Comparison of ENCODE assay signal across 8 mouse cellular contexts in genomic region chr1:135146946-135147701, GRCm38 (mm10). TPM values are rescaled to one million over a fixed set of nuclear protein-coding genes. Genes with fewer than 3 reads are reported as not detected.
DNase-seq lines count a peak whose midpoint lies in the region; ATAC-seq lines count a peak whose summit lies in the region.

No protein-coding gene starts in this region.

- H3K27me3 ChIP-seq in forebrain, embryonic 11.5 days (ENCODE audit: control insufficient read depth, insufficient read depth, low read length), result no peaks in the 10 kb centered on the region
- peaks cover 22% of the 10 kb centered on the region for H3K27me3 ChIP-seq in heart, embryonic 16.5 days (ENCODE audit: control insufficient read depth, insufficient read depth, low read length)
- H3K27me3 ChIP-seq in liver, embryonic 15.5 days, result peaks cover 16% of the 10 kb centered on the region
- H3K27me3 ChIP-seq in stomach, embryonic 14.5 days (ENCODE audit: control insufficient read depth, insufficient read depth, low read length), result no peaks in the 10 kb centered on the region

- no peaks in the 10 kb centered on the region for H3K9me3 ChIP-seq in forebrain, embryonic 11.5 days (ENCODE audit: control insufficient read depth, low read length)
- no peaks in the 10 kb centered on the region for H3K9me3 ChIP-seq in heart, embryonic 16.5 days (replicated peaks; ENCODE audit: control insufficient read depth, low read length)
- H3K9me3 ChIP-seq in liver, embryonic 15.5 days (replicated peaks), result no peaks in the 10 kb centered on the region
- no peaks in the 10 kb centered on the region for H3K9me3 ChIP-seq in stomach, embryonic 14.5 days (ENCODE audit: control insufficient read depth, low read depth, low read length)

- peak overlapping the region; percentile 95 for H3K9ac ChIP-seq in forebrain, embryonic 11.5 days (ENCODE audit: low read length)
- peak overlapping the region; percentile 97 for H3K9ac ChIP-seq in heart, embryonic 16.5 days (ENCODE audit: low read length)
- H3K9ac ChIP-seq in liver, embryonic 15.5 days, result peak overlapping the region; percentile 83
- peak overlapping the region; percentile 95 for H3K9ac ChIP-seq in stomach, embryonic 14.5 days (replicated peaks; ENCODE audit: low read depth, low read length)

- peak; percentile 71 for ATAC-seq in forebrain, embryonic 11.5 days (replicated peaks; ENCODE audit: low FRiP score)
- peak; percentile 77 for ATAC-seq in heart, embryonic 16.5 days (replicated peaks; ENCODE audit: extremely low read depth, insufficient read depth, low FRiP score)
- ATAC-seq in liver, embryonic 15.5 days (ENCODE audit: insufficient read depth), result peak; percentile 75
- ATAC-seq in stomach, embryonic 14.5 days (ENCODE audit: insufficient number of reproducible peaks, insufficient read depth, low FRiP score, low read depth), result peak; percentile 78

- peak; percentile 38 to 46 for DNase-seq in CD8-positive naive resting alpha-beta T cell, adult 2 months (ENCODE audit: low read depth in 2 of 2, low spot score in 2 of 2)
- DNase-seq in c-Kit-positive CD71-positive TER-119-negative erythroid progenitor cells, embryonic 14.5 days (ENCODE audit: low read depth), result peak; percentile 40
- DNase-seq in forebrain, embryonic 11.5 days (ENCODE audit: low spot score), result peak; percentile 81
- peak; percentile 95 to 97 for DNase-seq in kidney, postnatal 25 days
- peak; percentile 80 for DNase-seq in neural tube, embryonic 10.5 days (ENCODE audit: extremely low spot score, low spot score)

- peak overlapping the region; percentile 93 for H3K4me3 ChIP-seq in forebrain, embryonic 11.5 days (ENCODE audit: low read depth, low read length)
- H3K4me3 ChIP-seq in heart, embryonic 16.5 days (ENCODE audit: low read length), result peak overlapping the region; percentile 97
- peak overlapping the region; percentile 78 for H3K4me3 ChIP-seq in liver, embryonic 15.5 days (replicated peaks)
- peak overlapping the region; percentile 92 for H3K4me3 ChIP-seq in stomach, embryonic 14.5 days (ENCODE audit: low read depth, low read length)

- WGBS in forebrain, embryonic 11.5 days, result under 1% methylated on average over 69 of the region's 69 CpGs
- under 1% methylated on average over 69 of the region's 69 CpGs for WGBS in heart, embryonic 16.5 days
- WGBS in liver, embryonic 15.5 days (ENCODE audit: insufficient replicate concordance), result under 1% methylated on average over 69 of the region's 69 CpGs
- 0% methylated on average over 69 of the region's 69 CpGs for WGBS in stomach, embryonic 14.5 days

- peak overlapping the region; percentile 74 for H3K27ac ChIP-seq in forebrain, embryonic 11.5 days (ENCODE audit: low read depth, low read length)
- H3K27ac ChIP-seq in heart, embryonic 16.5 days (ENCODE audit: low read length), result peak overlapping the region; percentile 89
- H3K27ac ChIP-seq in liver, embryonic 15.5 days (replicated peaks), result peak overlapping the region; percentile 81
- peak overlapping the region; percentile 82; the same call in 1 of the 2 replicates for H3K27ac ChIP-seq in stomach, embryonic 14.5 days (ENCODE audit: low read length)

- H3K36me3 ChIP-seq in forebrain, embryonic 11.5 days (ENCODE audit: control insufficient read depth, insufficient read depth, low read length), result no peaks in the 10 kb centered on the region
- peaks cover under 1% of the 10 kb centered on the region; the same call in 1 of the 2 replicates for H3K36me3 ChIP-seq in heart, embryonic 16.5 days (ENCODE audit: control insufficient read depth, insufficient read depth)
- peaks cover 5% of the 10 kb centered on the region; the same call in 1 of the 2 replicates for H3K36me3 ChIP-seq in liver, embryonic 15.5 days (replicated peaks)
- no peaks in the 10 kb centered on the region; the same call in 1 of the 2 replicates for H3K36me3 ChIP-seq in stomach, embryonic 14.5 days (ENCODE audit: control insufficient read depth, insufficient read depth, low read length)

- peaks cover 7% of the 10 kb centered on the region; the same call in 1 of the 2 replicates for H3K4me1 ChIP-seq in forebrain, embryonic 11.5 days (replicated peaks; ENCODE audit: control insufficient read depth, insufficient read depth, low read length)
- H3K4me1 ChIP-seq in heart, embryonic 16.5 days (ENCODE audit: control insufficient read depth, insufficient read depth, low read length), result peaks cover 15% of the 10 kb centered on the region
- peaks cover 29% of the 10 kb centered on the region for H3K4me1 ChIP-seq in liver, embryonic 15.5 days (replicated peaks)
- peaks cover 21% of the 10 kb centered on the region for H3K4me1 ChIP-seq in stomach, embryonic 14.5 days (ENCODE audit: control insufficient read depth, insufficient read depth, low read length)

- peak overlapping the region; percentile 86 for H3K4me2 ChIP-seq in forebrain, embryonic 11.5 days (ENCODE audit: low read depth, low read length, severe bottlenecking)
- H3K4me2 ChIP-seq in heart, embryonic 16.5 days (ENCODE audit: low read depth, low read length), result peak overlapping the region; percentile 88
- H3K4me2 ChIP-seq in liver, embryonic 15.5 days, result peak overlapping the region; percentile 100
- peak overlapping the region; percentile 57 for H3K4me2 ChIP-seq in stomach, embryonic 14.5 days (replicated peaks; ENCODE audit: low read depth, low read length)

RNA-seq across cellular contexts. Expression of gene Arl8a, which starts 0.5 kb away (rescaled TPM):
- 67.9 and 73.5 TPM in 2 replicates for polyA plus RNA-seq in forebrain, embryonic 11.5 days (2014; fragmentation: Nextera tagmentation; extraction: Ambion mirVana)
- 40.2 and 43.9 TPM in 2 replicates for polyA plus RNA-seq in heart, embryonic 16.5 days (2015; fragmentation: Nextera tagmentation; extraction: Ambion mirVana)
- polyA plus RNA-seq in liver, embryonic 15.5 days (2015; fragmentation: Nextera tagmentation; extraction: Ambion mirVana), result 11.2 and 12.4 TPM in 2 replicates
- polyA plus RNA-seq in stomach, embryonic 14.5 days (2014; fragmentation: Nextera tagmentation; extraction: Ambion mirVana), result 55.5 and 57.4 TPM in 2 replicates

RNA-seq across cellular contexts. Expression of gene Ptpn7, which starts 14.6 kb away (rescaled TPM):
- polyA plus RNA-seq in forebrain, embryonic 11.5 days (2014; fragmentation: Nextera tagmentation; extraction: Ambion mirVana), result 1.8 TPM in 2 replicates
- polyA plus RNA-seq in heart, embryonic 16.5 days (2015; fragmentation: Nextera tagmentation; extraction: Ambion mirVana), result 7.3 and 20.5 TPM in 2 replicates
- polyA plus RNA-seq in liver, embryonic 15.5 days (2015; fragmentation: Nextera tagmentation; extraction: Ambion mirVana), result 10.7 and 10.9 TPM in 2 replicates
- 1.1 and 1.2 TPM in 2 replicates for polyA plus RNA-seq in stomach, embryonic 14.5 days (2014; fragmentation: Nextera tagmentation; extraction: Ambion mirVana)

RNA-seq across cellular contexts. Expression of gene Gpr37l1, which starts 20.4 kb away (rescaled TPM):
- polyA plus RNA-seq in forebrain, embryonic 11.5 days (2014; fragmentation: Nextera tagmentation; extraction: Ambion mirVana), result not detected in 2 replicates
- polyA plus RNA-seq in heart, embryonic 16.5 days (2015; fragmentation: Nextera tagmentation; extraction: Ambion mirVana), result not detected in 2 replicates
- polyA plus RNA-seq in liver, embryonic 15.5 days (2015; fragmentation: Nextera tagmentation; extraction: Ambion mirVana), result not detected in 2 replicates
- polyA plus RNA-seq in stomach, embryonic 14.5 days (2014; fragmentation: Nextera tagmentation; extraction: Ambion mirVana), result 0.69 and 0.71 TPM in 2 replicates

RNA-seq across cellular contexts. Expression of gene Lgr6, which starts 42.0 kb away (rescaled TPM):
- polyA plus RNA-seq in forebrain, embryonic 11.5 days (2014; fragmentation: Nextera tagmentation; extraction: Ambion mirVana), result 0.17 and 0.32 TPM in 2 replicates
- polyA plus RNA-seq in heart, embryonic 16.5 days (2015; fragmentation: Nextera tagmentation; extraction: Ambion mirVana), result 2.5 and 4.6 TPM in 2 replicates
- 0.18 and 0.25 TPM in 2 replicates for polyA plus RNA-seq in liver, embryonic 15.5 days (2015; fragmentation: Nextera tagmentation; extraction: Ambion mirVana)
- polyA plus RNA-seq in stomach, embryonic 14.5 days (2014; fragmentation: Nextera tagmentation; extraction: Ambion mirVana), result 1.5 and 1.8 TPM in 2 replicates

Comparison
In these comparisons a context has a peak if more than half of its experiments do, and no peak if none do; other contexts are left out.
1. Peak in every context shown above with its lines: DNase-seq, ATAC-seq, H3K4me3 ChIP-seq and H3K27ac ChIP-seq.
2. DNase-seq: peak in every context shown above with its lines; median percentile 96 in kidney, postnatal 25 days; 81 in forebrain, embryonic 11.5 days; 80 in neural tube, embryonic 10.5 days; 42 in CD8-positive naive resting alpha-beta T cell, adult 2 months; 40 in c-Kit-positive CD71-positive TER-119-negative erythroid progenitor cells, embryonic 14.5 days.